Comparison of ENCODE assay signal across 9 mouse cellular contexts in the genomic region with DNA sequence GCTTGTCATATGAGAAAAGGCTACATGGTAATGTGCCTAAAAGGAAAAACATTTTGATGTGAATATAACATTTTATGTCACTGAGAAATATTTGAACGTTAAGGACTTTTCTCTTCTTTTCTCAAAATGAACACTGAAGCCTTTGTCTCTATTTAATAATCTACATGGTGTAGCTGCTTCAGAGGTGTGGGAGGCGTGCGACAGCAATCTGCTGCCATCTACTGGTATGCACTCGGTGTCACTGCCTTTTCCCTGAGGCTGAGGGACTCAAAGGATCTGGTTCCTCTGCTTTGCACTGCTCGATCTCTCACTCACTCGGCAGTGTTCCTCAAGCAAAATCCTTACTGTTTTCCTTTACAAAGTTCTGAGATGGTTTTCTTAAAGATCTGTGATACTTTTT. TPM values are rescaled to one million over a fixed set of nuclear protein-coding genes. Genes with fewer than 3 reads are reported as not detected.
DNase-seq lines count a peak whose midpoint lies in the region; ATAC-seq lines count a peak whose summit lies in the region.
"Had no signal": no experiment of that assay in that cellular context is flagged by ENCODE, and none has a peak within 500 bp of the region (broad histone marks: within the 10 kb centered on the region; RNA-seq: fewer than 3 reads in every experiment).

No protein-coding gene starts in this region.

- WGBS in embryonic facial prominence, embryonic 14.5 days, result 2% methylated on average over 6 of the region's 6 CpGs
- WGBS in limb, embryonic 13.5 days, result 1% methylated on average over 6 of the region's 6 CpGs

- DNase-seq in CD4-positive helper T cell, adult 2 months (ENCODE audit: low read depth, low spot score), result peak; percentile 70
- peak; percentile 25 to 30 for DNase-seq in adrenal gland, postnatal 4 days (ENCODE audit: low spot score in 2 of 2)
- DNase-seq in embryonic facial prominence, embryonic 14.5 days (ENCODE audit: low spot score), result peak; percentile 89
- DNase-seq in heart, adult 8-10 months (ENCODE audit: low spot score), result peak; percentile 73
- DNase-seq in kidney, adult 9 months, result peak; percentile 83
- peak; percentile 28 to 61 for DNase-seq in natural killer cell, adult 2 months (ENCODE audit: low spot score in 2 of 2)
- DNase-seq in splenic B cell, adult 2 months (ENCODE audit: low read depth, low spot score), result peak; percentile 79

- H3K36me3 ChIP-seq in embryonic facial prominence, embryonic 14.5 days (ENCODE audit: control insufficient read depth, insufficient read depth, low read length), result no peaks in the 10 kb centered on the region
- H3K36me3 ChIP-seq in limb, embryonic 13.5 days, result no peaks in the 10 kb centered on the region
- H3K36me3 ChIP-seq in splenic B cell, adult 2 months (ENCODE audit: control insufficient read depth, insufficient read depth, low read length, poor library complexity, severe bottlenecking), result 0 out of 2 replicates have a peak, but pooled peaks cover 3% of the 10 kb centered on the region
- H3K36me3 ChIP-seq: heart, embryonic 13.5 days had no signal

- no peak overlapping the region for H3K4me2 ChIP-seq in embryonic facial prominence, embryonic 14.5 days (ENCODE audit: low read depth, low read length)
- H3K4me2 ChIP-seq in limb, embryonic 13.5 days (replicated peaks), result no peak overlapping the region
- H3K4me2 ChIP-seq: heart, embryonic 13.5 days had no signal

- no peaks in the 10 kb centered on the region for H3K27me3 ChIP-seq in embryonic facial prominence, embryonic 14.5 days (replicated peaks; ENCODE audit: control insufficient read depth, insufficient read depth, low read length)
- peaks cover 51% of the 10 kb centered on the region for H3K27me3 ChIP-seq in limb, embryonic 13.5 days
- no peaks in the 10 kb centered on the region for H3K27me3 ChIP-seq in splenic B cell, adult 2 months (ENCODE audit: control insufficient read depth, insufficient read depth, low read length, poor library complexity, severe bottlenecking)
- H3K27me3 ChIP-seq: heart, embryonic 13.5 days had no signal

- peaks cover 4% of the 10 kb centered on the region; the same call in 1 of the 2 replicates for H3K4me1 ChIP-seq in embryonic facial prominence, embryonic 14.5 days (ENCODE audit: control insufficient read depth, insufficient read depth, low read length)
- 0 out of 2 replicates have a peak, but pooled peaks cover 4% of the 10 kb centered on the region for H3K4me1 ChIP-seq in limb, embryonic 13.5 days

- peak; percentile 95 for ATAC-seq in embryonic facial prominence, embryonic 14.5 days (ENCODE audit: low read depth)
- ATAC-seq in limb, embryonic 13.5 days (ENCODE audit: low FRiP score, low read depth), result peak; percentile 91

- no peak overlapping the region for H3K4me3 ChIP-seq in embryonic facial prominence, embryonic 14.5 days (ENCODE audit: low read depth, low read length)
- no peak overlapping the region for H3K4me3 ChIP-seq in limb, embryonic 13.5 days
- H3K4me3 ChIP-seq: heart, embryonic 13.5 days had no signal

- H3K27ac ChIP-seq in embryonic facial prominence, embryonic 14.5 days (replicated peaks; ENCODE audit: low read depth, low read length), result no peak overlapping the region
- H3K27ac ChIP-seq in limb, embryonic 13.5 days, result no peak overlapping the region
- H3K27ac ChIP-seq: heart, embryonic 13.5 days had no signal

- H3K9me3 ChIP-seq in embryonic facial prominence, embryonic 14.5 days (ENCODE audit: control insufficient read depth, low read length), result no peaks in the 10 kb centered on the region
- H3K9me3 ChIP-seq in limb, embryonic 13.5 days, result no peaks in the 10 kb centered on the region
- H3K9me3 ChIP-seq: heart, embryonic 13.5 days had no signal

- H3K9ac ChIP-seq in embryonic facial prominence, embryonic 14.5 days (ENCODE audit: low read depth, low read length), result no peak overlapping the region
- H3K9ac ChIP-seq in limb, embryonic 13.5 days, result no peak overlapping the region

RNA-seq across cellular contexts. Expression of gene Ggact, which starts 37.4 kb away (rescaled TPM):
- 10 to 100 TPM; 43.9 to 49.2 TPM for total RNA-seq in adrenal gland, postnatal 4 days (2021)
- 11.6 and 15.2 TPM in 2 replicates for polyA plus RNA-seq in embryonic facial prominence, embryonic 14.5 days (2014; fragmentation: Nextera tagmentation; extraction: Ambion mirVana)
- 10 to 100 TPM; 27.2 to 33.2 (median 28.1) TPM for total RNA-seq in heart, adult 8-10 months (2022)
- 9.7 and 10.7 TPM in 2 replicates for polyA plus RNA-seq in limb, embryonic 13.5 days (2015; fragmentation: Nextera tagmentation; extraction: Ambion mirVana)

Comparison
In these comparisons a context has a peak if more than half of its experiments do, and no peak if none do; other contexts are left out.
1. DNase-seq: peak in every context shown above with its lines; median percentile 89 in embryonic facial prominence, embryonic 14.5 days; 83 in kidney, adult 9 months; 79 in splenic B cell, adult 2 months; 73 in heart, adult 8-10 months; 70 in CD4-positive helper T cell, adult 2 months; 44 in natural killer cell, adult 2 months; 28 in adrenal gland, postnatal 4 days.